31 mouse cellular contexts compared by ENCODE assay signal in the genomic region with DNA sequence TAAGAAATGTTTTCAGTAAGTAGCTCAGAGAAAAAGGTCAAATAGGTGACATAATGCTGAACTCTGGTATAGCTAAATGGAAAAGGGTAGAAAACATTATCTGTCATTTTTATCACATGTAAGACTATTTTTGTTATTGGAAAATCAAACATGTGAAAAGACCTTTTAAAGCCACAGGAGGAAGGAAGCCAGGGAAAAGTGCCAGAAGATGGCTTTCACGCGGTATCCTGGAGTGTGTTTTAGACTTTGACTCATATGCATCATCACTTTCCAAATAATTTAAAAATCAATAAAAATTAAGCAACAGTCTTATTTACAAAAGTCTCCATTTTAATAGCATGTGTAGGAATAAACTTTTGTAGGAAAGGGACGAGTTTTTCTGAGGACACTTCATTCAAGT. TPM values are rescaled to one million over a fixed set of nuclear protein-coding genes. Genes with fewer than 3 reads are reported as not detected.
"Had no signal": no experiment of that assay in that cellular context is flagged by ENCODE, and none has a peak within 500 bp of the region (broad histone marks: within the 10 kb centered on the region; RNA-seq: fewer than 3 reads in every experiment).

No protein-coding gene starts in this region.

- H3K9me3 ChIP-seq: limb, embryonic 10.5 days; limb, embryonic 12.5 days; limb, embryonic 13.5 days; limb, embryonic 15.5 days; liver, embryonic 12.5 days; liver, embryonic 13.5 days; liver, embryonic 15.5 days; lung, embryonic 15.5 days; megakaryocyte, embryonic 14.5 days; midbrain, embryonic 10.5 days; midbrain, embryonic 12.5 days; midbrain, embryonic 13.5 days; midbrain, embryonic 15.5 days; neural tube, embryonic 12.5 days had no signal

- H3K27ac ChIP-seq: left cerebral cortex, adult 2 months; limb, embryonic 10.5 days; limb, embryonic 12.5 days; limb, embryonic 13.5 days; limb, embryonic 15.5 days; liver, embryonic 12.5 days; liver, embryonic 13.5 days; liver, embryonic 14.5 days; liver, embryonic 15.5 days; lung, embryonic 15.5 days; macrophage; midbrain, embryonic 10.5 days; midbrain, embryonic 12.5 days; midbrain, embryonic 13.5 days; midbrain, embryonic 15.5 days; neural tube, embryonic 12.5 days had no signal

- ATAC-seq: liver, embryonic 12.5 days; lung, postnatal 0 days; midbrain, embryonic 13.5 days; midbrain, embryonic 15.5 days; midbrain, embryonic 16.5 days had no signal

- DNase-seq: left cerebral cortex, postnatal 4 days; liver, embryonic 13.5 days; lung, adult 18-20 months; lung, adult 2 months; lung, embryonic 14.5 days; lung, postnatal 10 days; lung, postnatal 14 days; lung, postnatal 36 days; lung, postnatal 4 days; midbrain, embryonic 14.5 days had no signal

- H3K4me2 ChIP-seq: limb, embryonic 12.5 days; limb, embryonic 13.5 days; limb, embryonic 15.5 days; liver, embryonic 12.5 days; liver, embryonic 13.5 days; liver, embryonic 15.5 days; lung, embryonic 14.5 days; lung, embryonic 15.5 days; midbrain, embryonic 11.5 days; midbrain, embryonic 12.5 days; midbrain, embryonic 13.5 days; midbrain, embryonic 15.5 days; neural tube, embryonic 12.5 days had no signal

- H3K36me3 ChIP-seq: limb, embryonic 10.5 days; limb, embryonic 12.5 days; limb, embryonic 13.5 days; limb, embryonic 15.5 days; liver, embryonic 12.5 days; liver, embryonic 13.5 days; liver, embryonic 15.5 days; lung, embryonic 15.5 days; midbrain, embryonic 10.5 days; midbrain, embryonic 12.5 days; midbrain, embryonic 13.5 days; midbrain, embryonic 15.5 days; neural tube, embryonic 12.5 days had no signal

- H3K4me1 ChIP-seq: limb, embryonic 10.5 days; limb, embryonic 12.5 days; limb, embryonic 13.5 days; limb, embryonic 15.5 days; liver, embryonic 12.5 days; liver, embryonic 13.5 days; liver, embryonic 15.5 days; lung, embryonic 15.5 days; megakaryocyte, embryonic 14.5 days; midbrain, embryonic 10.5 days; midbrain, embryonic 12.5 days; midbrain, embryonic 13.5 days; midbrain, embryonic 15.5 days; neural tube, embryonic 12.5 days had no signal

- H3K27me3 ChIP-seq: limb, embryonic 12.5 days; limb, embryonic 13.5 days; limb, embryonic 15.5 days; liver, embryonic 12.5 days; liver, embryonic 13.5 days; liver, embryonic 15.5 days; lung, embryonic 15.5 days; megakaryocyte, embryonic 14.5 days; midbrain, embryonic 12.5 days; midbrain, embryonic 13.5 days; midbrain, embryonic 15.5 days; neural tube, embryonic 12.5 days had no signal

- H3K4me3 ChIP-seq: left cerebral cortex, adult 2 months; limb, embryonic 10.5 days; limb, embryonic 12.5 days; limb, embryonic 13.5 days; limb, embryonic 15.5 days; liver, embryonic 12.5 days; liver, embryonic 13.5 days; liver, embryonic 15.5 days; lung, embryonic 15.5 days; megakaryocyte, embryonic 14.5 days; midbrain, embryonic 10.5 days; midbrain, embryonic 12.5 days; midbrain, embryonic 13.5 days; midbrain, embryonic 15.5 days; myocyte; neural tube, embryonic 12.5 days had no signal

- H3K9ac ChIP-seq: limb, embryonic 12.5 days; limb, embryonic 13.5 days; limb, embryonic 15.5 days; liver, embryonic 12.5 days; liver, embryonic 13.5 days; liver, embryonic 14.5 days; liver, embryonic 15.5 days; lung, embryonic 14.5 days; lung, embryonic 15.5 days; midbrain, embryonic 12.5 days; midbrain, embryonic 13.5 days; midbrain, embryonic 15.5 days; neural tube, embryonic 12.5 days had no signal

RNA-seq across cellular contexts. Expression of a gene that starts 24.7 kb away (rescaled TPM):
- total RNA-seq: monocyte, adult 5-6 weeks had no signal
- polyA plus RNA-seq: macrophage had no signal
